Mouse (Mus musculus): ENCODE data around the gene Plekhh2.

DNA sequence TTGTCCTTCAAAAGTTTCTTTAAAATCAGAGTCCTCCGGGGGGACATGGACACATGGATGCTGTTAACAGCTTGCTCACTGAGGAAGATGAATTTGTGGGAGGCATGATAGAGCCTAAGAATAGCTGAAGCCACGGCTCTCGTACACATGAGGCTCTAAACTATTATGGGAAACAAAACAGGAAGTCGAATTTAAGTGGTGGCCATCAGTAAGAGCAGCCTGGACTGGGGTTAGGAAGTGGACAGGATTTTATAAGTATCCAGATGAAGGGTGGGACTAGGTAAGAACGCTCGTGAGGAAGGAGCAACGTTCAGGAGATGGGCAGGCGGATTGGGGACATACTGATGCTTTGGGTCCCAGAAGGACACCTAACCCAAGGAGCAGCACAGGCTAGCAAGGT is 67.6 kb downstream of the Plekhh2 start:
- TF ChIP-seq CTCF (IDR thresholded peaks at IDR 0.05; ENCODE audit: borderline replicate concordance, extremely low read depth, insufficient read depth, insufficient read length) (no peak), POLR2A (IDR thresholded peaks at IDR 0.05; ENCODE audit: borderline replicate concordance, extremely low read depth, insufficient read depth, insufficient read length, poor library complexity, severe bottlenecking) (no peak)
